Mouse (Mus musculus) adrenal gland, postnatal 10 days (tissue): Measurements from ENCODE around the gene Inppl1. TPM values are rescaled to one million over a fixed set of nuclear protein-coding genes. Genes with fewer than 3 reads are reported as not detected.

Experiments
- microRNA-seq: library from miRNA; unstranded; fragments of <30 nt; microRNA quantifications from one replicate; pipeline ENCODE4 v1.2.0, GENCODE M21; 2021
- total RNA-seq, 2 experiments: library from RNA; stranded (reverse); gene quantifications; 2 replicates each; pipeline ENCODE4 v1.2.3; 2021

Inppl1 gene
- total RNA-seq, 2 experiments from 2014 or later: 72.5 to 98.1 TPM

Small RNA genes lying within 50 kb of the gene (microRNA-seq; reads per million reads assigned to microRNA genes)
- not detected for gene Gm22655

Other genes starting within 250 kb of the Inppl1 start
- 10 to 100 TPM; 80.4 to 85.2 TPM for gene Clpb, start 174.6 kb downstream of the Inppl1 start, total RNA-seq
- gene Phox2a, start 19.9 kb downstream of the Inppl1 start, total RNA-seq: 10 to 100 TPM; 20.9 to 32.4 TPM
- gene Folr2, start 19.0 kb upstream of the Inppl1 start, total RNA-seq: 1 to 10 TPM; 4.5 to 6.2 TPM
- gene Anapc15, start 25.5 kb upstream of the Inppl1 start, total RNA-seq: 10 to 100 TPM; 27.4 to 28.5 TPM
- gene Folr1, start 32.6 kb upstream of the Inppl1 start, total RNA-seq: 1 to 10 TPM; 1.7 to 2.3 TPM
- 100 to 1,000 TPM; 116 to 126 TPM for gene Lamtor1, start 67.7 kb upstream of the Inppl1 start, total RNA-seq
- under 1 TPM in 1 of 2 experiments, not detected in 1; 0.12 TPM for gene Tomt, start 68.1 kb upstream of the Inppl1 start, total RNA-seq
- gene Lrrc51, start 95.7 kb upstream of the Inppl1 start, total RNA-seq: 1 to 10 TPM; 8.4 TPM
- gene Numa1, start 95.9 kb upstream of the Inppl1 start, total RNA-seq: 100 to 1,000 TPM; 117 to 151 TPM
- 1 to 10 TPM; 5.4 to 6.3 TPM for gene Il18bp, start 180.5 kb upstream of the Inppl1 start, total RNA-seq
- 10 to 100 TPM; 25.6 to 28.3 TPM for gene Rnf121, start 227.2 kb upstream of the Inppl1 start, total RNA-seq
- gene Xndc1, start 227.3 kb upstream of the Inppl1 start, total RNA-seq: 10 to 100 TPM; 12.6 to 19.0 TPM
- 1 to 10 TPM in 1 of 2 experiments, under 1 TPM in 1; 0.93 to 1.3 TPM for gene Xntrpc, start 227.5 kb upstream of the Inppl1 start, total RNA-seq
- gene Trpc2, start 244.9 kb upstream of the Inppl1 start, total RNA-seq: under 1 TPM in 1 of 2 experiments, not detected in 1; 0.88 TPM